ENCODE assay signal across 8 mouse cellular contexts in the genomic region with DNA sequence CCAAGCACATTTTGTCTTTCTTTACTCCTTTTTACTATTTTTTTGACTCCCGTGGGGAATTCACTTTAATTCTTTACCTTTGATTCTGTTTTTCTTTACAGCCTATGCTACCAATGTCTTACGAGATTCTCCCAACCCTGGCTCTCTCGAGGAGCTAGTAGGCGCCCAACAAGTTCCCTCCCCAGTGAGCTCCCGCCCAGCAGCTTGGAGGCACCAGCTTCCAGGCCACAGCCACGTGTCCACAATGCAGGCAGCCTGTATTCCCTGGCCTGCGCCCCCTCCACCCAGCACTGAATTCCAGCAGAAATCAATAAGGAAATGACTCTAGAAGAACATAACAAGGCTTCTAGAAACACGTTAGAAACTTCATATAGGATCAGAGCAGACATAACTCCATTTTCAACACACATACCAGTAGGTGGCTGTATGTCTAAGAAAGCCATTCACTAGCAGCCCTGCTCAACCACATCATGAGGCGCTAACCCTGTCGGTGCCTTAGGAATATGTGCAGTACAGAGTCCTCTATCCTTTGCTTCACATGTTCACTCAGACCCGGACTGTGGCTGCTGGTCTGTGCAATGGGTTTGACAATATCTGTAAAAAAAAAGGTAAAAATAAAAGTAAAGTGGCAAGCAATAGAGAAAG. TPM values are rescaled to one million over a fixed set of nuclear protein-coding genes. Genes with fewer than 3 reads are reported as not detected.
DNase-seq lines count a peak whose midpoint lies in the region; ATAC-seq and TF ChIP-seq lines count a peak whose summit lies in the region.

No protein-coding gene starts in this region.

- no peak for TF ChIP-seq EP300 in heart, postnatal 0 days (IDR thresholded peaks at IDR 0.05; ENCODE audit: low read depth)

- H3K4me2 ChIP-seq in heart, postnatal 0 days (ENCODE audit: low read depth, low read length) = peak overlapping the region; percentile 81
- H3K4me2 ChIP-seq in stomach, embryonic 14.5 days (replicated peaks; ENCODE audit: low read depth, low read length) = peak overlapping the region; percentile 92

- no peaks in the 10 kb centered on the region for H3K9me3 ChIP-seq in heart, postnatal 0 days (replicated peaks; ENCODE audit: control insufficient read depth, low read length)
- no peaks in the 10 kb centered on the region for H3K9me3 ChIP-seq in stomach, embryonic 14.5 days (ENCODE audit: control insufficient read depth, low read depth, low read length)

- H3K9ac ChIP-seq in heart, postnatal 0 days (replicated peaks; ENCODE audit: low read depth, low read length) = peak overlapping the region; percentile 41; the same call in 1 of the 2 replicates
- H3K9ac ChIP-seq in stomach, embryonic 14.5 days (replicated peaks; ENCODE audit: low read depth, low read length) = no peak overlapping the region

- 0 out of 2 replicates have a peak, but pooled peaks have one; percentile 8 for TF ChIP-seq CTCF in heart, postnatal 0 days (IDR thresholded peaks at IDR 0.05; ENCODE audit: low read depth)

- peak; percentile 41 to 74 for DNase-seq in adrenal gland, adult (ENCODE audit: inconsistent age in 2 of 2, low spot score in 1 of 2)
- no peak for DNase-seq in adrenal gland, postnatal 4 days (ENCODE audit: low spot score in 2 of 2)
- DNase-seq in urinary bladder, postnatal 25 days (ENCODE audit: low spot score) = peak; percentile 31
- DNase-seq in urinary bladder, postnatal 10 days (ENCODE audit: low spot score) = no peak
- DNase-seq in heart, postnatal 0 days (ENCODE audit: low spot score) = peak; percentile 16
- DNase-seq in left cerebral cortex, postnatal 36 days (ENCODE audit: low spot score in 2 of 2) = peak; percentile 29 to 33

- peak overlapping the region; percentile 81 for H3K4me3 ChIP-seq in heart, postnatal 0 days (ENCODE audit: low read depth, low read length)
- peak overlapping the region; percentile 90; the same call in 1 of the 2 replicates for H3K4me3 ChIP-seq in stomach, embryonic 14.5 days (ENCODE audit: low read depth, low read length)

- ATAC-seq in heart, postnatal 0 days (ENCODE audit: insufficient read depth, low read depth) = no peak
- ATAC-seq in megakaryocyte-erythroid progenitor cell, adult 5-6 weeks (replicated peaks; ENCODE audit: low FRiP score, low TSS enrichment, poor library complexity, severe bottlenecking) = peak; percentile 32; the same call in 1 of the 2 replicates
- peak; percentile 34; the same call in 1 of the 2 replicates for ATAC-seq in stomach, embryonic 14.5 days (ENCODE audit: insufficient number of reproducible peaks, insufficient read depth, low FRiP score, low read depth)

- peak overlapping the region; percentile 14 for H3K27ac ChIP-seq in heart, postnatal 0 days (ENCODE audit: low read depth)
- H3K27ac ChIP-seq in stomach, embryonic 14.5 days (ENCODE audit: low read length) = no peak overlapping the region

- no peaks in the 10 kb centered on the region for H3K27me3 ChIP-seq in heart, postnatal 0 days (ENCODE audit: control insufficient read depth, insufficient read depth, low read length)
- H3K27me3 ChIP-seq in stomach, embryonic 14.5 days (ENCODE audit: control insufficient read depth, insufficient read depth, low read length) = no peaks in the 10 kb centered on the region

- 30% methylated on average over 11 of the region's 11 CpGs for WGBS in heart, postnatal 0 days
- WGBS in stomach, embryonic 14.5 days = 34% methylated on average over 11 of the region's 11 CpGs

- intact Hi-C loops in left cerebral cortex, postnatal 36 days (cut with DNase I) = no loop called here

- peaks cover 37% of the 10 kb centered on the region for H3K4me1 ChIP-seq in heart, postnatal 0 days (ENCODE audit: control insufficient read depth, insufficient read depth)
- peaks cover 13% of the 10 kb centered on the region for H3K4me1 ChIP-seq in stomach, embryonic 14.5 days (ENCODE audit: control insufficient read depth, insufficient read depth, low read length)

- H3K36me3 ChIP-seq in heart, postnatal 0 days (replicated peaks; ENCODE audit: control insufficient read depth, insufficient read depth, low read length) = 0 out of 2 replicates have a peak, but pooled peaks cover 8% of the 10 kb centered on the region
- H3K36me3 ChIP-seq in stomach, embryonic 14.5 days (ENCODE audit: control insufficient read depth, insufficient read depth, low read length) = no peaks in the 10 kb centered on the region

RNA-seq across cellular contexts. Expression of a gene that starts 1.0 kb away (rescaled TPM):
- total RNA-seq in adrenal gland, postnatal 4 days (2021) = 100 to 1,000 TPM; 111 to 112 TPM
- 82.7 and 125 TPM in 2 replicates for total RNA-seq in heart, postnatal 0 days (2014; rRNA removed; ENCODE audit: low replicate concordance)
- polyA plus RNA-seq in heart, postnatal 0 days (2015; fragmentation: Nextera tagmentation; extraction: Ambion mirVana) = 50.2 and 51.4 TPM in 2 replicates
- 10 to 100 TPM; 44.5 to 58.4 TPM for total RNA-seq in left cerebral cortex, postnatal 36 days (2021)
- total RNA-seq in megakaryocyte-erythroid progenitor cell, adult 5-6 weeks (2014; fragmentation: Nextera tagmentation) = 14.1 and 24.9 TPM in 2 replicates
- 6.1 and 11.5 TPM in 2 replicates for total RNA-seq in megakaryocyte-erythroid progenitor cell, adult 5-6 weeks (2017)
- polyA plus RNA-seq in stomach, embryonic 14.5 days (2014; fragmentation: Nextera tagmentation; extraction: Ambion mirVana) = 40.8 and 44.5 TPM in 2 replicates

Comparison
In these comparisons a context has a peak if more than half of its experiments do, and no peak if none do; other contexts are left out.
1. DNase-seq: peak in adrenal gland, adult (2 of 2), urinary bladder, postnatal 25 days (single experiment), heart, postnatal 0 days (single experiment) and left cerebral cortex, postnatal 36 days (2 of 2); none in adrenal gland, postnatal 4 days (0 of 2) and urinary bladder, postnatal 10 days (single experiment).